Mouse (Mus musculus): Measurements from ENCODE around the gene Rtn4. TPM values are rescaled to one million over a fixed set of nuclear protein-coding genes. Genes with fewer than 3 reads are reported as not detected.

Gene Rtn4
- polyA plus RNA-seq, 1 experiment from 2014 or later, result 59.5 TPM

DNA sequence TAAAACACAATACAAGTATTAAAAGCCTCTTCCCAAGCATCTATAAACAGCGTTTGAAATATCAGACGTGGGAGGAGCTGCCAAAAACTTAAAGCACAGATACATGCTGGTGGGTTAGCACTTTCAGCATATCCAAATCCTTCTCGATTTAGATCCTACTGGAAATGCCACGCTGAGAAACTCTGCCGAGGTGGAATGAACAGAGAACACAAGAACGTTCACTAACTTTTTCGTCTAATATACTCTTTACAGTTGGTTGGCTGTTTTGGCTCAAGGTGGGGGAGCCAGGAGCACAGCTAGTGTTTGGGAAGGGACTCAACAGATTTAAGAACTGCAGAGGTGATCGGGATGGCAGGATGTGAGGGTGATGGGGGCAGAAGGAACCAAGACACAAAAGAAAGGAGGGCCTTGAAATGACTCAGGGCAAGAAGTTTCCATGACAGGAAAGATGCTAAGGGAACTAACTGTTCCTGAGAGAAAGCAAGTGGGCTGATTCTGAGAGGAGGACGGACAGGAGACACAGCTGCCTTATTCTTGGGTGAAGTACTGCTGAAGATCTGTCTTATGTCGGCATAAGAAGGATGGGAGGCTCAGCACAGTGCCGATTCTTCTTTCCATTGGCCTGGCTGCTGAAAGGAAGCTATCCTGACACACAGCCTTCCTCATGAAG is 73.7 kb downstream of the Rtn4 start:
- ATAC-seq (replicated peaks; ENCODE audit: insufficient number of reproducible peaks, insufficient read depth, low FRiP score, low read depth), result no peak
- Histone ChIP-seq H3K27me3 (no peaks in the 10 kb centered on the region), H3K4me2 (no peak overlapping the region), H3K4me3 (no peak overlapping the region), H3K36me3 (no peaks in the 10 kb centered on the region), H3K9me3 (replicated peaks) (no peaks in the 10 kb centered on the region), H3K4me1 (replicated peaks) (no peaks in the 10 kb centered on the region), H3K9ac (no peak overlapping the region), H3K27ac (no peak overlapping the region)
- 76% methylated on average over 11 of the region's 11 CpGs for WGBS

DNA sequence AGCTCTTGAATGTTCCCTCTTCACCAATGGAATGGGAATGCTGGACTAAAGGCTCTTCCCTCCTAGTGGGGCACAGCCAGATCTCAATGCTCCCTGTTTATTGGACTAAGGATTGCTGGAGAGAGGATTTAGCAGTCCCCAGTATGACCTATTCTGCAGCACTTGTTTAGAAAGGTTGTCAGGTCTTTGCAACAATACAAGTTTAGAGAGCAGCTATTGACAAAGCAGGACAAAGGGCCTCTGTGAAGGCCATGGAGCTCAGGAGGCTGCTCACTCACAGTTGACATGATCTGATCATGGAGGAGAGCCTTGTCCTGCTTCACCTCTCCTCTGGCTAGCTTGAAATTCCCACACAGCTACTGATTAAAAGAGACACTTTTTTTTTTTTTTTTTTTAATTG is 75.8 kb downstream of the Rtn4 start:
- Histone ChIP-seq H3K9me3 (replicated peaks) (no peaks in the 10 kb centered on the region), H3K9ac (no peak overlapping the region), H3K27ac (no peak overlapping the region), H3K36me3 (no peaks in the 10 kb centered on the region), H3K4me3 (no peak overlapping the region), H3K27me3 (no peaks in the 10 kb centered on the region), H3K4me1 (replicated peaks) (no peaks in the 10 kb centered on the region), H3K4me2 (no peak overlapping the region)
- no peak for ATAC-seq (replicated peaks; ENCODE audit: insufficient number of reproducible peaks, insufficient read depth, low FRiP score, low read depth)

DNA sequence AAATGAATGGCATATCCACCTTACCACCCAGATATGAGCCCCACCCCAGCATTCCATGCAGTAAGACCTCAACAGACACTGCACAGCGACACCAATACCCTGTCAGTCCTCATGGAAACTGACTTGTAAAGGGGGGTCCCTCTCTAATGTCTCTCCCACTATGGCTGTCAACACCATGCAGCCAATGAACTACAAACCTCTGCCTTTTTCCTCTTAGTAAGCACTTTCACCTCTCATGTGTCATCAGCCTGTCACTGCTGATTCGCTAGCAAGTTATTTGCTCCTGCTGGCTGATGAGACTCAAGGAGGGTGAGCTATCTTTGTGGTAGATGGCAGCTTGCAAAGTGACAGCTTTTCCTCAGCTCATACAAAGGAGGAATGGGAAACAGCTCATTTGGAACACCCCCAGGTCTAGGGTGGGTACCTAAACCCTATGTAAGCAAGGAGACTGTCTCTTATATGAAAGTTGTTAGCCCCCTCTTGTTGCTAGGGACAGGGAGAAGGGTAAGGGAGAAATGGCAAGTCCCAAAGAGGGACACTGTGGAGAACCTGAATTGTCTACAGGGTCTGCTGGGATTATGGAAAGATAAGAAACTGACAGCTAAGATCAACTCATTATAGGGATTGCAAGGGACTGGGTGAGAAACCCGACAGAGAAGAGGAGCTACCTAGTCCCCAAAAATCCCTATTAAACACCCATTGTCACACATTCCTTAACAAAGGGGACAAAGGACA is 78.1 kb downstream of the Rtn4 start:
- WGBS, result 39% methylated on average over 3 of the region's 3 CpGs
- H3K36me3 ChIP-seq, result no peaks in the 10 kb centered on the region
- H3K27ac ChIP-seq, result no peak overlapping the region
- no peak overlapping the region for H3K4me2 ChIP-seq
- H3K4me1 ChIP-seq (replicated peaks), result peaks cover 6% of the 10 kb centered on the region
- no peaks in the 10 kb centered on the region for H3K27me3 ChIP-seq
- H3K9me3 ChIP-seq (replicated peaks), result no peaks in the 10 kb centered on the region
- ATAC-seq (replicated peaks; ENCODE audit: insufficient number of reproducible peaks, insufficient read depth, low FRiP score, low read depth), result no peak
- H3K4me3 ChIP-seq, result no peak overlapping the region
- H3K9ac ChIP-seq, result no peak overlapping the region

GRCm38 (mm10) chr11:29772279-29772678 is 79.5 kb downstream of the Rtn4 start:
- Histone ChIP-seq H3K4me3 (no peak overlapping the region), H3K4me2 (no peak overlapping the region), H3K36me3 (no peaks in the 10 kb centered on the region), H3K27me3 (no peaks in the 10 kb centered on the region), H3K9me3 (replicated peaks) (no peaks in the 10 kb centered on the region), H3K4me1 (replicated peaks) (peaks cover 10% of the 10 kb centered on the region), H3K27ac (no peak overlapping the region), H3K9ac (no peak overlapping the region)
- 21% methylated on average over 1 of the region's 1 CpGs for WGBS
- ATAC-seq (replicated peaks; ENCODE audit: insufficient number of reproducible peaks, insufficient read depth, low FRiP score, low read depth), result no peak

- H3K27me3 ChIP-seq, result no peaks in the 10 kb centered on the region
- H3K36me3 ChIP-seq, result no peaks in the 10 kb centered on the region
- 45% methylated on average over 2 of the region's 2 CpGs for WGBS
- H3K4me3 ChIP-seq, result no peak overlapping the region
- H3K4me2 ChIP-seq, result no peak overlapping the region
- no peak overlapping the region for H3K9ac ChIP-seq
- no peaks in the 10 kb centered on the region for H3K9me3 ChIP-seq (replicated peaks)
- no peak overlapping the region for H3K27ac ChIP-seq
- no peak for ATAC-seq (replicated peaks; ENCODE audit: insufficient number of reproducible peaks, insufficient read depth, low FRiP score, low read depth)
- H3K4me1 ChIP-seq (replicated peaks), result peaks cover 14% of the 10 kb centered on the region
Measured at GRCm38 (mm10) chr11:29774296-29774695, 81.5 kb downstream of the Rtn4 start.

DNA sequence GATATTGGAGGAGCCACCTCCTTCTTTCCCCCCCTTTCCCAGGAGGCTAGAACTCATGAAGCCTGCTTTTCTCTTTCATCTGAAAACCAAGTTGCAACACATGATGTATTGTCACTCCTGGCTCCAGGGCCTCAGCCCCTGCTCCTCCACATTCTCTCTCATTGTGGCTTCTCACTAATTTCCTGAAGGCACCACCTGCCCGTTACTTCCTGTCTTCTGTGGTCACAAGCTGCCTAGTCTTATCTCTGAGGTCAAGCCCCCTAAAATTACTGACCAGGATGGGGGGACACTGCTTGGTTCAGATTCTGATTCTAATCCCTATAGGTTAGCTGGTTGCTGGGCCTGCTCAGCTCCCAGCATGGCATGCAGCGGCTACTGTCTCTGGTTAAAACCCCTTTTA is 82.0 kb downstream of the Rtn4 start:
- no peak overlapping the region for H3K9ac ChIP-seq
- H3K4me1 ChIP-seq (replicated peaks), result peaks cover 16% of the 10 kb centered on the region
- ATAC-seq (replicated peaks; ENCODE audit: insufficient number of reproducible peaks, insufficient read depth, low FRiP score, low read depth), result no peak
- H3K4me3 ChIP-seq, result no peak overlapping the region
- H3K4me2 ChIP-seq, result no peak overlapping the region
- H3K9me3 ChIP-seq (replicated peaks), result no peaks in the 10 kb centered on the region
- no peaks in the 10 kb centered on the region for H3K27me3 ChIP-seq
- H3K36me3 ChIP-seq, result no peaks in the 10 kb centered on the region
- H3K27ac ChIP-seq, result no peak overlapping the region
- 63% methylated on average over 2 of the region's 2 CpGs for WGBS

- Histone ChIP-seq H3K4me2 (no peak overlapping the region), H3K27ac (peak overlapping the region; percentile 83)
- peak; percentile 94 for ATAC-seq (replicated peaks; ENCODE audit: insufficient number of reproducible peaks, insufficient read depth, low FRiP score, low read depth)
Measured at GRCm38 (mm10) chr11:29777964-29778363, 85.2 kb downstream of the Rtn4 start.

GRCm38 (mm10) chr11:29778936-29779335 is 86.2 kb downstream of the Rtn4 start:
- Histone ChIP-seq H3K9me3 (replicated peaks) (no peaks in the 10 kb centered on the region), H3K27me3 (no peaks in the 10 kb centered on the region), H3K4me1 (replicated peaks) (peaks cover 16% of the 10 kb centered on the region), H3K4me3 (no peak overlapping the region), H3K9ac (no peak overlapping the region), H3K4me2 (no peak overlapping the region), H3K27ac (peak overlapping the region; percentile 83), H3K36me3 (no peaks in the 10 kb centered on the region)
- 81% methylated on average over 3 of the region's 3 CpGs for WGBS
- no peak for ATAC-seq (replicated peaks; ENCODE audit: insufficient number of reproducible peaks, insufficient read depth, low FRiP score, low read depth)

More at GRCm38 (mm10) chr11:29777964-29778363, 85.2 kb downstream of the Rtn4 start:
- H3K9me3 ChIP-seq (replicated peaks), result no peaks in the 10 kb centered on the region
- H3K27me3 ChIP-seq, result no peaks in the 10 kb centered on the region
- no peaks in the 10 kb centered on the region for H3K36me3 ChIP-seq
- H3K4me1 ChIP-seq (replicated peaks), result peaks cover 16% of the 10 kb centered on the region
- H3K9ac ChIP-seq, result no peak overlapping the region
- no peak overlapping the region for H3K4me3 ChIP-seq

DNA sequence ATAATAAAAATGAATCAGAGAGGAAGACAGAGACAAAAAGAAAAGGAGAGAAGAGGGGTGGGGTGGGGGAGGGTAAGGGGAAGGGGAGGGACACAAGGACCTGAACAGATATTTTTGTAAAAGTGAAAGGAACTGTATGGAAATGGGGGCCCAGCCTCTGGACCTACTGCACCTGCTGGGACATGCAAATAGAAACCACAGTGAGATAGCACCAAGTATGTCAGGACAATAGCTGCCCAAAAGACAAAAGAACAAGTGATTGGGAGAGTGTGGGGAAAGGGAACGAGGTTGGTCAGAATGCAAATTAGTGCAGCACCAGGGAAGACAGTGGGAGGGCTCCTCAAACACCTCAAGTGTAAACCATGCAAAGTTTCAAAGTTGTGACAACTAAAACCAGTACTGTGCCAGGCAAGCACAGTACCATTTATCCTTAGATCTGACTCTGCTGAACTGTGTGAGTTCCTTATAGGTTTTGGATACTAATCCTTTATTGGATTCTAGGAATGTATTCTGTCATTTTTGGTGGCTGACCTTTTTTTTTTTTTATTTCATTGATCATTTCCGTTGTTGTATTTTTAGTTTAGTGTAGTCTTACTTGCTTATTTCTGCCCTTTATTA is 86.8 kb downstream of the Rtn4 start:
- Histone ChIP-seq H3K4me2 (no peak overlapping the region), H3K4me3 (no peak overlapping the region), H3K4me1 (replicated peaks) (peaks cover 13% of the 10 kb centered on the region), H3K27ac (no peak overlapping the region; the same call in 1 of the 2 replicates), H3K9me3 (replicated peaks) (no peaks in the 10 kb centered on the region), H3K9ac (no peak overlapping the region), H3K36me3 (no peaks in the 10 kb centered on the region), H3K27me3 (no peaks in the 10 kb centered on the region)
- ATAC-seq (replicated peaks; ENCODE audit: insufficient number of reproducible peaks, insufficient read depth, low FRiP score, low read depth), result no peak
- 66% methylated on average over 2 of the region's 2 CpGs for WGBS

GRCm38 (mm10) chr11:29786583-29787219 is 94.0 kb downstream of the Rtn4 start:
- WGBS, result 77% methylated on average over 6 of the region's 6 CpGs
- Histone ChIP-seq H3K27me3 (no peaks in the 10 kb centered on the region), H3K9me3 (replicated peaks) (no peaks in the 10 kb centered on the region), H3K4me3 (no peak overlapping the region), H3K36me3 (no peaks in the 10 kb centered on the region), H3K4me2 (no peak overlapping the region), H3K27ac (no peak overlapping the region), H3K9ac (no peak overlapping the region), H3K4me1 (replicated peaks) (peaks cover 2% of the 10 kb centered on the region; the same call in 1 of the 2 replicates)
- ATAC-seq (replicated peaks; ENCODE audit: insufficient number of reproducible peaks, insufficient read depth, low FRiP score, low read depth), result no peak

DNA sequence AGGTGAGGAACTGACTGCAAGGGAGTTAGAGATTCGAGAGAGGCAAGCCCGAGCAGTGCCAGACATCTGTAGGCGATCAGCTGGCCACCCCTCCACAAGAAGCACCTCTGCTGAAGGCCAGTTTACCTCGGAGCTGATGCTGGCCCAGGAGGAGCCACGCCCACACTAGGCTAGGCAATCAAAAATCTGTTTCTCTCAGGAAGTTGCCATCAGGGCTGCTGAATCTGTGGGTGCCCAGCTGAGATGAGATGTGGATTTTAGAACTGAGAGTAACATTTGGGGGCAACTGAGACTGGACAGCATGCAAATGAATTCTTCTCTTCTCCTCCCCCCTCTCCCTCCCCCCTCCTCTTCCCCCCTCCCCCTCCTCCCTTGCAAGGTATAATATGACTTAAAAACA is 94.7 kb downstream of the Rtn4 start:
- H3K4me1 ChIP-seq (replicated peaks), result peaks cover 2% of the 10 kb centered on the region; the same call in 1 of the 2 replicates
- ATAC-seq (replicated peaks; ENCODE audit: insufficient number of reproducible peaks, insufficient read depth, low FRiP score, low read depth), result no peak
- no peaks in the 10 kb centered on the region for H3K27me3 ChIP-seq
- no peaks in the 10 kb centered on the region for H3K36me3 ChIP-seq
- no peak overlapping the region for H3K4me2 ChIP-seq
- WGBS, result 14% methylated on average over 5 of the region's 5 CpGs
- H3K9ac ChIP-seq, result no peak overlapping the region
- no peak overlapping the region for H3K4me3 ChIP-seq
- H3K9me3 ChIP-seq (replicated peaks), result no peaks in the 10 kb centered on the region
- H3K27ac ChIP-seq, result no peak overlapping the region

All from heart, embryonic 15.5 days (tissue).